Mouse (Mus musculus): ENCODE results near the gene Slc22a13. TPM values are rescaled to one million over a fixed set of nuclear protein-coding genes. Genes with fewer than 3 reads are reported as not detected.
"Not testable (repeated sequence)": the region's sequence is repeated elsewhere in the genome, so short reads cannot be mapped to it uniquely, and the experiment has no call there.

Slc22a13 gene
- total RNA-seq (2015; ENCODE audit: low replicate concordance) (not detected in 2 replicates), total RNA-seq (2017; ENCODE audit: low replicate concordance) (not detected in 2 replicates)

DNA sequence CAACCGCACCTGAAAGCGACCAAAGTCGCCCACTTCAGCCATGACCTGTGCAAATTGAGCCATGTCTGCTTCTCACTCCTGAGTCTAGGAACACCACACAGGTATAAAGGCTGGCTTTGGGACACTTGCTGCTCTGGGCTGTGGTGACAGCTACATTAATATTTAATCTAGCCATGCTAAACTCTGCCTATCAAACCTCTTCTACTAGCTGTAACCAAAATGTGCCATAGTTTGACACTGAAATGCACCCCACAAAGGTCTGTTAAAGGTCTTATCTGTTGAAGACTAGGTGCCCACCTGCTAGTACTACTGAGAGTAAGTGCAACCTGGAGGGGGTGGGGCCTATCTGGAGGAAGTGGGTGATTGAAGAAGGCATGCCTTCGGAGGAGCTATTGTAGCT is at the start of gene Slc22a13:
TSS of gene Slc22a13 (minus strand) at position 101 of the 400 bp plus-strand sequence.
- ATAC-seq (replicated peaks; ENCODE audit: low FRiP score, poor library complexity, severe bottlenecking): no peak

DNA sequence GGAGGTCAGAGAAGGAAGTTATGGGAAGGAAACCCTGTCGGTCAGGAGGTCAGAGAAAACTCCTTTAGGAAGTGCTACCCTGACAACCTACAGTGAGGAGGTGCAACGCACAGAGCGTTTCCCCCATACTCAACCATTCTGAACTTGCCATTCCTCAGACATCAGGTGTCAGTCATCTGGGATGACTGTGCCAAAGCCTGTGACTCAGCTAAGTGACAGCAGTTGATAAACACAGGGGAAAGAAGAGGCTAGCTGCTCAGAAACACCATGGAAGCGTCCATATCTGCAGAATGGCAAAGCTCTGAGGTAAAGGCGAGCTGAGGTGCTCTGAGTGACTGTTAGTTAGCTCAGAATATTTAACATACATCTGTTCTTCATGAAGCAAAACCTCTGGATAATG is 49.2 kb upstream of the Slc22a13 start:
- 0 out of 2 replicates have a peak, but pooled peaks have one; percentile 51 for ATAC-seq (replicated peaks; ENCODE audit: low FRiP score, poor library complexity, severe bottlenecking)

DNA sequence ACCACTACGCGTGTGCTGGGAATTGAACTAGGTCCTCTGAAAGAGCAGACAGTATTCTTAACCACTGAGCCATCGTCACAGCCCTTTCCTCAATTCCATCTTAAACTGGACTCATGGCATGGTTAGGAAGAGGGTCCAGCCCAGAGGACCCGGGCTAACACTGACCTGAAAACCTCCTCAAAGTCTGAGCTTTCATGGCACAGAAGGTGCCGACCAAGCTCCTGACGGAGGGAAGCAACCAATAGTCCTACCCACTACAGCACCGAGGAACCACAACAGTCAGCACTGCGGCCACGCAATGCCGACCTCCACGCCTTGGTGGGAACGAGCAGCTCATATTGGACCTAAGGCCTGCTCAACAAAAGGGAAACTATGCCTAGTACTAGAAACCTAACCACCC is 47.3 kb upstream of the Slc22a13 start:
- no peak for ATAC-seq (replicated peaks; ENCODE audit: low FRiP score, poor library complexity, severe bottlenecking)

DNA sequence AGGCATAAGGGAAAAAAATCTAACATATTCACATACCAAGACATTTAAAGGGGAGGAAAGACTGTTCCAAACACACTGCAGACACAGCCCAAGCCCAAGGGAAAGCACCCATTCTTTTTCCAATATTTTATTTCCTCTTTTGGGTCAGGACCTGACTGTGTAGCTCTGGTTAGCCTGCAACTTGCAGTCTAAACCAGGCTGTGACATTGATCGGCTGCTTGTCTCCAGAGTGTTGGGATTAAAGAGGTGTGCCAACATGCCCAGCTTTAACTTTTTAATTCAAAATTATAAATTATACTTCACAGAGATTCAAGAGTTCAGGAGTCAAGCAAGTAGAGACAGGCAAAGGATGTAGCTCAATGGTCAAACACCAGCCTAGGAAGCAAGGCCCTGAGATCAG is 46.2 kb upstream of the Slc22a13 start:
- ATAC-seq (replicated peaks; ENCODE audit: low FRiP score, poor library complexity, severe bottlenecking): no peak

DNA sequence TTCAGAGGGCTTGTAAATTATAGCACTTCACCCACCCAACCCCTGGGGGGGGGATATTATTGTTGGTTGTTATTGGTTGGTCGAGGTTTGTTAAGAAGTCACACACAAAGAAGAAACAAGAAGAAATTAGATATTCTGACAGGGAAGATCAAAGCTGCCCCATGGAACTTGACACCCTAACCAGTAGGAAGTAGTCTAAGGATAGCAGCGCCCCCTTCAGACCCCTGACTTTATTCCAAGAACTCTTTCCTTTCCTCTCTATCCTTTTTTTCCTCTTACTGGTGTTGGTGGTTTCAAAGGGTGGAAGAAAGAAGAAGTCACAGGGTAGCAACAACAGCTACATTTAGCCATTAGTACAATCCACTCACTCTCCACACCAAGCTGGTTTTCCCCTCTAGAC is 45.3 kb upstream of the Slc22a13 start:
- ATAC-seq (replicated peaks; ENCODE audit: low FRiP score, poor library complexity, severe bottlenecking): no peak

DNA sequence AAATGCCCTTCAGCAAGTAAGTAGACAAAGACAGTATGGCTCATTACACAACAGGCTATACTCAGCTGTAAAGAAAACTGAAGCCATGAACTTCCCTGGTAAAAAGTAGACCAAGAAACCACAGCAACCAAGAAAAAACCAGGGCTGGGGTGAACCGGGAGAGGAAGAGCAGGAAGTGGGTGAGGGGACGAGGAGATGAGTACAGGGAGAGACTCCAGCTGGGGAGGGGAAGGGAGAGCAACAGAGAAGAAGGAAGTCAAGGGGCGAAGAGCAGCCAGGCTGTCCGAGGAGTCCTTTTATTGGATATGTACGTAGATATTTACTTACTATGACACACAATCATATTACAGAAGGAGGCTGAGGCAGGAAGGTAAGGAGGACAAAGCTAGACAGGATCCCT is 39.1 kb upstream of the Slc22a13 start:
- no peak for ATAC-seq (replicated peaks; ENCODE audit: low FRiP score, poor library complexity, severe bottlenecking)

DNA sequence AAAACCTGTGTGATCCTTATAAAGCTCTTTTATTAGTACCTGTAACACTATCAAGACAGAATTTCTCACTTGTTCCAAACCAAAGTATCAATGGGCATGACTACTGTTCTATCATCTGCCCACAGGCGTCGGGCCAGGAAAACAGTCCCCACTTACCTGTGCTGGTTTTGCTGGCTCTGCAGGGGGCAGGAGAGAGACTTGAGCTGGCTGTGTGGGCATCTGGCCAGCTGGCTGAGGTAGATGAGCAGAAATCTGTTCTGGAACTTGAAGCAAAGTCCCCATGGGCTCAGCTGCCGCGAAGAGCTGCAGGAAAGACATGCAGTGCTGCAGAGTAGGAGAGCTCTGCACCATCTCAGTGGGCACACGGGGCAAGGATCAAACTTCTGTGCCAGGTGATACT is 37.9 kb upstream of the Slc22a13 start:
- ATAC-seq (replicated peaks; ENCODE audit: low FRiP score, poor library complexity, severe bottlenecking): no peak

DNA sequence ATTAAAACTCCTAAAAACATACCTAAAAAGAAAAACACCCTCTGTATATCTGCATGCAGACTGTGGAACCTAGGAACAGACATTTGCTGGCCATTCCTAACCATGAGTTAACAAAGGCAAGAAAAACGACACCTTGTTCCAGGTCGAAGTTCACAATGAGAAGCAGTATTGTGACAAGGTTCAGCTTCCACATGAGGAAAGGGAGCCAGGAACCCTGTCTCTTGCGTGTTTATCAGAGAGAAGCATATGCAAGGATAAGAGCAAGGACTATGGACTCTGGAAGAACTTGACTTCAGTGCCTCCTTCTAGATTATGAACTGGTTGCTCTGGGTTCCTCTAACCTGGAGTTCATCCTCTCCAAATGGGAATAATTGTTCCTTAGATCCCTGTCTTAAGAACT is 35.1 kb upstream of the Slc22a13 start:
- no peak for ATAC-seq (replicated peaks; ENCODE audit: low FRiP score, poor library complexity, severe bottlenecking)

DNA sequence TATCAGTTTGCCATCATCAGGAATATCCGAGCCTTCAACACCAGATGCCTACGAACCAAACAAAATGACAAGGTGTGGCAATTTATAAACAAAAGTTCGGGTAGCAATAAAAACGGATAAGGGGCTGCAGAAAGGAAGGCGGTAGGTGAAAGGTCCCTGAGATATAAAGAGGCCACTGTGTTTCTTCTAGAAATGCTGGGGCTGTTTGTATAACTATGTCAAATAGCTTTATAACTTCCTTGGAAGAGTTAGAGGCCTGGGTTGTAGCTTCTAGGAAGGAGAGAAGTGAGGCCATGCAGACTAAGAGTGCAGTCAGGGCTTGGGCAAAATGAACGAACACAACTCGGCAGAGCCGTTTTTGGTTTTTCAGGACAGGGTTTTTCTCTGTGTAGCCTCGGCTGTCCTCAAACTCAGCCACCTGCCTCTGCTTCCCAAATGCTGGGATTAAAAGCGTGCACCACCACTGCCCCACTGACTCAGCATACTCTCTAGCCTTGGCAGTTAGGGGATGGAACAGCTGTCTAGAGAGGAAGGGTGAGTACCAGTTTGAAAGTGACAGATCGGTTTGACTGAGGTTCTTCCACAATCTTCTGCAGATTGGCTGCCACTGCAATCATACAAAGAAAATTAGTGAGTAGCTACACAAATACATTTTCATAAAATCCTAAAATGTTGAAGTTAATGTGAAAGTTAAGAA is 32.4 kb upstream of the Slc22a13 start:
- no peak for ATAC-seq (replicated peaks; ENCODE audit: low FRiP score, poor library complexity, severe bottlenecking)

DNA sequence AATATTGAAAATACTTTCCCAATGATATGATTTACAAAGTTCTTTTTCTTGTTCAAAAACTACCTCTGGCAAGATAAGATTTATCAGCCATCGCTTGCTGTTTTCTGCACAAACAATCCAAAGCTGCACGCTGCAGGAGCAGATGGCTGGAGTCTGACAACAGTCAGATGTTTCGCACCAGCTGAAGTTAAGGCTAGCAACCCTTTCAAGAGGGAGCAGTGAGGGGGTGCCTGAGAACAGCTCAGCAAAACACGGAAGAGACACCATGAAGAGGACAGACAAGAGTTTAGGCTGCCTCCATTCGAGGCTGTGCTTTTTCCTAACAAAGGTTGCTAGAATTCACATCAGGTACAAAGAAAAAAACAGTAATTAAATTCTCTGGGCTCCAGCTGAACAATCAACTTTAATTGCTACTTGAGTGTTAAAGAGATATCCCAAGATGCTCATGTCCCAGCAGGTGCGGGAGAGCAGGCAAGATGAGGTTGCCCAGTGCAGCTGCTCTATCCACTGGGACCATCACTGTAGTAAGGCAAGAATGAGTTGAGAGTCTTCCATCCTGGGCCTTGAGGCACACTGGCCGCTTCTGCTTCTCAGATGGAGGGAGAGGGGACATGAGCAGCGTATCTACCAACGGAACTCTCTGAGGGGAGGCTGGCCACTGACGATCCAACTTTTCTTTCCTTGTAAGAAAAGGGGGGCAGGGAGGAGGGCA is 31.5 kb upstream of the Slc22a13 start:
- no peak; the same call in 1 of the 2 replicates for ATAC-seq (replicated peaks; ENCODE audit: low FRiP score, poor library complexity, severe bottlenecking)

DNA sequence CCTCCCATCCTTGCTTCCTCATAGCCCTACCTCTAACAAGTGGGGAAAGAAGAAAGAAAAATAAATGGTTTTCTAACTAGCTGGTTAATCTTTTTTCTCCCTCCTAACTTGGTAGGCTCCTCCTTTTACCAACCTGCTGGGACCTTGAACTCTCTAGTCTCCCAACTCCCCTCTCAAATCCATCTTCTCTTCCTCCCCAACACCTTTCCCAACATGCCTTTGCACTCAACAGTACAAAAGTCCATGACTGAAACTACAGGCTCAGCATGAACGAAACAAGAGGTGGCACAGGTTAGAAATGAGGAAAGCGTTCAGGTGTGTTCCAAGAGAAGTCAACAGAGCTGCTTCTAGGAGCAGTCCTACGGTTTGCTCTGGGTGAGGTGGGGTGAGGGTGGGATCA is 30.4 kb upstream of the Slc22a13 start:
- ATAC-seq (replicated peaks; ENCODE audit: low FRiP score, poor library complexity, severe bottlenecking): no peak

DNA sequence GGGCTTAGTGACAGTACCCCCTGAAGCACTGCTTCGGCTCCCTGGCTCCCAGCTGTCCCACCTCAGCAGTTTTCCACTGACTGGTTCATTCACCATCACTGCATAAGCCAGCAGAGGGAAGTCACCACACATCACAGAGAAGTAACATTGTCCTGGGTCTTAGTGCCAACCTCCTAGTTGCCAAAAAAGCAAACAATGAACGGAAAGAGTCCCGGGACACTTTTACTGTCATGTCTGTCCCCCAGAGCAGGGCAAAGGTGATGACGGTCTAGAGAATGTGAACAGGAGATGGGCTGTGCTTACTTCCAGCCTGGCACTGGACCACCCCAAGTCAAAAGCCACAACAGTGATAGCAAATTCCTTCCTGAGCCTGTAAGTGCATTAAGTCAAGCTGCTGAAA is 29.9 kb upstream of the Slc22a13 start:
- no peak for ATAC-seq (replicated peaks; ENCODE audit: low FRiP score, poor library complexity, severe bottlenecking)

DNA sequence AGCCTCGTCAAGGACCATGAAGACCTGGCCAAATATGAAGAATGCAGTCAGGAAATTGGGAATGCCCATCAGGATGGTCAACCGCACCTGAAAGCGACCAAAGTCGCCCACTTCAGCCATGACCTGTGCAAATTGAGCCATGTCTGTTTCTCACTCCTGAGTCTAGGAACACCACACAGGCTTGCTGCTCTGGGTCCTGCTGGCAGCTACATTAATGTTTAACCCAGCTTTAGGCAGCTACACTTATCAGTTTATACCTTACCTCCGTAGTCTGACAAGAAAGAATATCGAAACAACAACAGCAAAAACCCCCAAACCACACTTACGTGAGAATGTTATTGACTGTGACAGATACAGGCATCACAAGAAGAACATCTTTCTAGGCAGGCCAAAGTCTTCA is 22.7 kb upstream of the Slc22a13 start:
- no peak for ATAC-seq (replicated peaks; ENCODE audit: low FRiP score, poor library complexity, severe bottlenecking)

DNA sequence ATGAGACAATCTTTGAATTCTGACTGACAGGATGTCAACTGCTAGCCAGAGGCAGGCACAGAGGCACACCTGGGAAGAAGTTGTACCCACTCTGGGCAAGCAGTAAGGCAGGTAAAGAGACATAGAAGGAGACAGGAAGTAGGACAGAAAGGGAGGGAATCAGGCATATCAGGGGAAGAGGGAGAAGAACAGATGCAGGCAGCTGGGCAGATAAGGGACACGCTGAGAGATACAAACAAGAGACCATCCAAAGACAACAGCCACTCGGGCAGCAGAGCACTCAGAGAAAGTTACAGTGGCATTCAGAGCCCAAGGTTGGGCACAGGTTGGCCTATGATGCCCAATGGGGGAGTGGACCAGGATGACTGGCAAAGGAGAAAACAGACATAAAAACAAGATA is 21.9 kb upstream of the Slc22a13 start:
- no peak for ATAC-seq (replicated peaks; ENCODE audit: low FRiP score, poor library complexity, severe bottlenecking)

DNA sequence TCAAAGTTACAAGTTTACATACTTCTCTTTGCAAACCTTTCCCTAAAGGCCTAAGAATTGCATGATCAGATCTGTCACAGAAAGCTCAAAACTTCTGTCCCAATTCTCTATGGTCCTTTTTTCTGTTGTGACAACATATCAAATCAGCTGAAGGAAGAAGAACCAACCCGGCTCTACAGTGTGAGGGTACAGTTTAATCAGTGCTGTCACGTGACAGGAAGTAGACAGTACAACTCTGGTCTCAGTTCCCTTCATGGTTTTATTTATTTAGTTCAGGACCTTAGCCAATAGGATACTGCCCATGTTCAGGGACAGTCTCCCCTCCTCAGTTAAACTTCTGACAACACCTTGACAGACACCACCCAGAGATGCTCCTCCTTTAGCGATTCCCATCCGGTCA is 11.4 kb upstream of the Slc22a13 start:
- no peak for ATAC-seq (replicated peaks; ENCODE audit: low FRiP score, poor library complexity, severe bottlenecking)

DNA sequence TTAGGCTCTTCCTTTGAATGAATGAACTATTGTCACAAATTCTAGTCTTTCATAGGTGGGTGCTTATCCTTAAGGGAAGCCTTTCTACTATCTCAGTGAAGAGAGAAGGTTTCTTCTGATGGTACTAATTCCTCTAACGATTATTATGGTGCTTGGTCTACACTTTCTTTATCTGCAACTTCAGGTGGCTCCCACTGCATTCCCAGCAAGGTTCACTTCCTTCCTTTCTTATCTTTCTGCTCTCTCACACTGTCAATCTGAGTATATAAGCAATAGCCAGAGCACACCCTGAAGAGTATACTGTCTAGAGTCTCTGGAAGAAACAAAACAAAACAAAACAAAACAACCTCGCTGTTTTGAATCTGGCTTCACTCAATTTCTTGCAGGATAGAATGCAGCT is 10.8 kb upstream of the Slc22a13 start:
- ATAC-seq (replicated peaks; ENCODE audit: low FRiP score, poor library complexity, severe bottlenecking): no peak

DNA sequence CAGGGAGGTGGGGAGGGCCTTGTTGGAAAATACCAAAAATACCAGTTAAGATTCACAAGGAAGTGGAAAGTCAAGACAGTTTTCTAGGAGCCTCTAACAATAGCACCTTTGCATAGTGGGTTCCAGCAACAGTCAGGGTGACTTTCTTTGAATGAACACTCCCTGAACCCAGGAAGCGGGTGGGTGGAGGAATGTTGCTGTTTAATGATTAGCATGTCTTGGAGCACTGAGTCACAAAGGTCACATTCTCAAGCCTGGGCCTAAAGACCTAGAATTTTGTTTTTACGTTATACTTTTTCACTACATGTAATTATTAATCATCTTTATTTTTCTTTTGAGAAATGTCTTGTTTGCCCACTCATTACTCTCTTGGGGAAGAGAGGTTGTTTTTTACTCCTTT is 6.4 kb upstream of the Slc22a13 start:
- ATAC-seq (replicated peaks; ENCODE audit: low FRiP score, poor library complexity, severe bottlenecking): not testable (repeated sequence)

DNA sequence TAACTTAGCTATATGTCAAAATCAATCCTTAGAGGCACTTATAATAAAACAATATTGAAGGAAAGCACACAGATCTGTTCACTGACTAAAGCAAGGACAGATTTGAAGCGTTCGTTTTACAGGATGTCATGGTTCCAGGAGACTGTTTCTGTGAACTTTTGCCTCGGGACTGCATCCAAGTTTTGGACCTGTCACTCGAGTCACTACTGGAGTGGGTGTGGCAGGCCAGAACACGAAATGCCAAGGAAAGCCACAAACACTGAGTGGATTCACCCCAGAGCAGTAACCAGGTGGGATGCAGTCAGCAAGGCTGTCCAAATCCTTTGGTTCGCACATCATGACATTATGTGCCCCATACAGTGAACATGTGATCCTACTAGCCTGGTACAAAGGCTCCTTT is 5.7 kb upstream of the Slc22a13 start:
- ATAC-seq (replicated peaks; ENCODE audit: low FRiP score, poor library complexity, severe bottlenecking): no peak

DNA sequence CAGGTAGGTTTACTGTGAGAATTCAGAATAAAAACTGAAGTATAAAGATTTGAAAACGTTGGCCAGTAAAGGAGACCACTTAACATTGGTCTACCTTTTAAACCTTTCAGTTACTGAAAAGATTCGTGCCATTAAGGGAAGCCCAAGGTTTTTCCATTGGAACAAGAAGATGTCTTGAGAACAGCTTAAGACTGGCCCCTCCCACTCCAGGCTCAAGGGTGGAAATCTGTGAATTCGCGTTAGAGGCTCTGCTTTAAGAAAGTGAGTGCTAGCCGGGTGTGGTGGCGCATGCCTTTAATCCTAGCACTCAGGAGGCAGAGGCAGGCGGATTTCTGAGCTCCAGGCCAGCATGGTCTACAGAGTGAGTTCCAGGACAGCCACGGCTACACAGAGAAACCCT is 4.1 kb upstream of the Slc22a13 start:
- ATAC-seq (replicated peaks; ENCODE audit: low FRiP score, poor library complexity, severe bottlenecking): no peak

DNA sequence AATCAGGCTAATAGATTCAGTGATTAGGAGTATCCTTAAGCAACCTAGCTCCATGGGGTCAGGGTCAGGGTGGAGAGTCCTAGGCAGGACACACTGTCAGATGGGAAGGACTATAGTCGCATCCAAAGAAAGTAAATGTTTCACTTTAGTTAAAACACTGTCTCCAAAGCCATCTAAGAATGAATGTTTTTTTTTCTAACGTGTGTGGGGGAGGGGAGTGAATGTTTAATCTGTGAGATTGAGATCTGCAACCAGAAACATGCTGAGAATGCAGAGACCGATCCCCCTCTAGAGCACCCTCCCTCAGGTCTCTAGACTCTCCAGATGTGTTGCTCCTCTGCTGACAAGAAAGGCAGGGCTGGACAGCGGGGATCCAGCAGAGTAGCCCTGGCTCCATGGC is 1.8 kb downstream of the Slc22a13 start:
- ATAC-seq (replicated peaks; ENCODE audit: low FRiP score, poor library complexity, severe bottlenecking): no peak

DNA sequence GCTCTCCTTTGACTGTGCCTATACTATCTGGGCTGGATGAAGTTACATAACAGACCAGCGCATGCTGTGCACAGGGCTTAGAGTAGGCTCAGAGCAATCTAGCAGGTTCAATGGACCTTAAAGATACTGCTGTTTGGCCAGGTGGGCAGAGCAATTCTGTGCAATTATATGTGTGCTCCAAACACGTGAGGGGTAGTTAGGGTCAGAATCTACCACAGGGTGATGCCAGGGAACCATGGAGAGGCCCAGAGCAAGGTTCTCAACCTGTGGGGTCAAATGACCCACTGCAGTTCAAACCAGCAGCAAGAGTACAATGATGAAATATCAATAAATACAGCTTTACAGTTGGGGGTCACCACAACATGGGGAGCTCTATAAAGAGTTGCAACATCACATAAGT is 2.2 kb downstream of the Slc22a13 start:
- no peak for ATAC-seq (replicated peaks; ENCODE audit: low FRiP score, poor library complexity, severe bottlenecking)

DNA sequence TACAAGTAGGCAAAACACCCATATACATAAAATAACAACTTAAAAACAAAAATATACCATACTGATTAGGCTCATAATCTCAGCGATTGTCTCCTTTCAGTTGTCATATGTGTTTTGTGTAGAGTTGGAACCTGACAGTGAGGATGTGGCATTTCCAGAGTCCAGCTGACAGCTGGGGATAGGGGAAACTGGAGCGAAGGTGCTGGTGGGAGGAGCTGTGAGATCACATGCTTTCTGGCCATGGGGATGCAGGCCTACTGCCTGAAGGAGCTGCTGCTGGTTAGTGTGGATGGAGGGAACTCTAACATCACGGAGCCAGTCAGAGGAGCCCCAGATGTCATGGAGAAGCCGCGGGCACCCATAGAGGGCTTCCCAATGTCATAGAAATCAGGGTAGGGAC is 3.1 kb downstream of the Slc22a13 start:
- ATAC-seq (replicated peaks; ENCODE audit: low FRiP score, poor library complexity, severe bottlenecking): no peak

Measured in erythroblast, adult 5-6 weeks (primary cell).